Mouse (Mus musculus): ENCODE measurements around the gene Pecam1. TPM values are rescaled to one million over a fixed set of nuclear protein-coding genes. Genes with fewer than 3 reads are reported as not detected.
A peak's percentile ranks its signal among the peaks of the same experiment; 100 is the strongest.
"Not testable (repeated sequence)": the region's sequence is repeated elsewhere in the genome, so short reads cannot be mapped to it uniquely, and the experiment has no call there.

Pecam1 gene
- polyA plus RNA-seq, 1 experiment from 2014 or later: 52.0 TPM

DNA sequence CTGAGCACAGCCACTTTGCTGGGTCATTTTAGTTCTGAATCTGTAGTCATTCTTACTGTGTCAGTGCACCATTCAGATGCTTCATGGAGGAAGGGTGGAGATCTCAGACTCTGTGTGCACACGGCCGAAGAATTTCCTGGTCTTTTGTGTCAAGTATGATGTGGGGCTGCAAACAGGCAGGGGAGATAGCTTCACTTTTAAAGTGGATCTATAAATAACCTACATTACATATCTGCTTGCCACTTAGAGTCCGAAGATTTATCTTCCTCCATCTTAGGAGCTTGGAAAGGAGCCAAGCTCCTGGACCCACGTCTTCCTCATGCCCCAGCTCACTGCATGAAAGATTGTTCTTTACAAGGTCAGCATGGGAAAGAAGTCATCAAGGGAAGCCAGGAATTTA lies 19.7 kb downstream of the Pecam1 start:
- no peaks in the 10 kb centered on the region for H3K27me3 ChIP-seq (ENCODE audit: control insufficient read depth, insufficient read depth, low read length)
- peaks cover 18% of the 10 kb centered on the region for H3K4me1 ChIP-seq (ENCODE audit: control insufficient read depth, insufficient read depth, low read length)
- H3K27ac ChIP-seq (ENCODE audit: low read depth, low read length): peak overlapping the region; percentile 88
- peak overlapping the region; percentile 14; the same call in 1 of the 2 replicates for H3K4me2 ChIP-seq
- H3K9me3 ChIP-seq (replicated peaks; ENCODE audit: control insufficient read depth, low read length): peaks cover 4% of the 10 kb centered on the region; the same call in 1 of the 2 replicates
- ATAC-seq (replicated peaks; ENCODE audit: insufficient number of reproducible peaks, low FRiP score, low TSS enrichment): peak; percentile 59; the same call in 1 of the 2 replicates
- 0 out of 2 replicates have a peak overlapping the region, but pooled peaks have one; percentile 34 for H3K9ac ChIP-seq (ENCODE audit: low read depth, low read length)
- WGBS (ENCODE audit: insufficient replicate concordance): 20% methylated on average over 4 of the region's 4 CpGs
- H3K36me3 ChIP-seq (ENCODE audit: control insufficient read depth, insufficient read depth, low read length): no peaks in the 10 kb centered on the region
- H3K4me3 ChIP-seq (ENCODE audit: low read depth, low read length): no peak overlapping the region

GRCm38 (mm10) chr11:106729656-106730055 lies 20.8 kb downstream of the Pecam1 start:
- Histone ChIP-seq H3K9me3 (replicated peaks; ENCODE audit: control insufficient read depth, low read length) (peaks cover 4% of the 10 kb centered on the region; the same call in 1 of the 2 replicates), H3K4me3 (ENCODE audit: low read depth, low read length) (no peak overlapping the region), H3K4me1 (ENCODE audit: control insufficient read depth, insufficient read depth, low read length) (peaks cover 18% of the 10 kb centered on the region), H3K27ac (ENCODE audit: low read depth, low read length) (no peak overlapping the region), H3K36me3 (ENCODE audit: control insufficient read depth, insufficient read depth, low read length) (no peaks in the 10 kb centered on the region), H3K9ac (ENCODE audit: low read depth, low read length) (no peak overlapping the region), H3K27me3 (ENCODE audit: control insufficient read depth, insufficient read depth, low read length) (no peaks in the 10 kb centered on the region), H3K4me2 (no peak overlapping the region)
- no peak for ATAC-seq (replicated peaks; ENCODE audit: insufficient number of reproducible peaks, low FRiP score, low TSS enrichment)
- WGBS (ENCODE audit: insufficient replicate concordance): 96% methylated on average over 1 of the region's 1 CpGs

GRCm38 (mm10) chr11:106728402-106729366 lies 21.7 kb downstream of the Pecam1 start:
- no peaks in the 10 kb centered on the region for H3K36me3 ChIP-seq (ENCODE audit: control insufficient read depth, insufficient read depth, low read length)
- peaks cover 18% of the 10 kb centered on the region for H3K4me1 ChIP-seq (ENCODE audit: control insufficient read depth, insufficient read depth, low read length)
- 0 out of 2 replicates have a peak overlapping the region, but pooled peaks have one; percentile 18 for H3K27ac ChIP-seq (ENCODE audit: low read depth, low read length)
- no peak overlapping the region for H3K4me2 ChIP-seq
- peaks cover 4% of the 10 kb centered on the region; the same call in 1 of the 2 replicates for H3K9me3 ChIP-seq (replicated peaks; ENCODE audit: control insufficient read depth, low read length)
- H3K4me3 ChIP-seq (ENCODE audit: low read depth, low read length): no peak overlapping the region
- H3K27me3 ChIP-seq (ENCODE audit: control insufficient read depth, insufficient read depth, low read length): no peaks in the 10 kb centered on the region
- WGBS (ENCODE audit: insufficient replicate concordance): 54% methylated on average over 10 of the region's 10 CpGs
- no peak for ATAC-seq (replicated peaks; ENCODE audit: insufficient number of reproducible peaks, low FRiP score, low TSS enrichment)
- no peak overlapping the region for H3K9ac ChIP-seq (ENCODE audit: low read depth, low read length)

DNA sequence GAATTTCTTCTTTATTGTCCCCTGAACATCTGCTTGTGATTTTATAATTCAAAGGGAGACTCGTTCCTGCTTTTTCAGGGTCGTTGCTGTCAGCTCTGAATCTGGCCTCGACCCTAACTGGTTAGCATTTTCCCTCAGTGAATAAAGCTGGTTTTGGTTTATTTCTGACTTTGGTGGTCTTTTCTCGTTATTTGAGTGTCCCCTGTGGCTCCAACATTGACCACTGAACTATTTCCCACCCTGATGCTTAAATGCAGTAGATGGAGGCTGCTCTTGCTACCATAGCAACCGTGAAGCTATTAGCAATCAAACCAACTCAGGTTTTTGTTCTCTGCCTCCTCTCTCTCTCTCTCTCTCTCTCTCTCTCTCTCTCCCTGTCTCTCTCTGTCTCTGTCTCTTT lies 22.5 kb downstream of the Pecam1 start:
- peaks cover 22% of the 10 kb centered on the region for H3K4me1 ChIP-seq (ENCODE audit: control insufficient read depth, insufficient read depth, low read length)
- WGBS (ENCODE audit: insufficient replicate concordance): 69% methylated on average over 5 of the region's 5 CpGs
- H3K9ac ChIP-seq (ENCODE audit: low read depth, low read length): no peak overlapping the region
- H3K27ac ChIP-seq (ENCODE audit: low read depth, low read length): no peak overlapping the region
- no peaks in the 10 kb centered on the region for H3K36me3 ChIP-seq (ENCODE audit: control insufficient read depth, insufficient read depth, low read length)
- ATAC-seq (replicated peaks; ENCODE audit: insufficient number of reproducible peaks, low FRiP score, low TSS enrichment): no peak
- no peak overlapping the region for H3K4me2 ChIP-seq
- H3K4me3 ChIP-seq (ENCODE audit: low read depth, low read length): no peak overlapping the region
- no peaks in the 10 kb centered on the region for H3K27me3 ChIP-seq (ENCODE audit: control insufficient read depth, insufficient read depth, low read length)
- peaks cover 4% of the 10 kb centered on the region; the same call in 1 of the 2 replicates for H3K9me3 ChIP-seq (replicated peaks; ENCODE audit: control insufficient read depth, low read length)

GRCm38 (mm10) chr11:106724916-106725235 lies 25.6 kb downstream of the Pecam1 start:
- not testable (repeated sequence) for H3K36me3 ChIP-seq (ENCODE audit: control insufficient read depth, insufficient read depth, low read length); H3K9ac ChIP-seq (ENCODE audit: low read depth, low read length); ATAC-seq (replicated peaks; ENCODE audit: insufficient number of reproducible peaks, low FRiP score, low TSS enrichment); H3K4me3 ChIP-seq (ENCODE audit: low read depth, low read length); H3K4me2 ChIP-seq; H3K9me3 ChIP-seq (replicated peaks; ENCODE audit: control insufficient read depth, low read length); H3K27ac ChIP-seq (ENCODE audit: low read depth, low read length); H3K27me3 ChIP-seq (ENCODE audit: control insufficient read depth, insufficient read depth, low read length)
- WGBS (ENCODE audit: insufficient replicate concordance): 86% methylated on average over 9 of the region's 9 CpGs
- H3K4me1 ChIP-seq (ENCODE audit: control insufficient read depth, insufficient read depth, low read length): peaks cover 19% of the 10 kb centered on the region

GRCm38 (mm10) chr11:106724176-106724915 lies 26.1 kb downstream of the Pecam1 start:
- WGBS (ENCODE audit: insufficient replicate concordance): 82% methylated on average over 10 of the region's 10 CpGs
- no peak for ATAC-seq (replicated peaks; ENCODE audit: insufficient number of reproducible peaks, low FRiP score, low TSS enrichment)

DNA sequence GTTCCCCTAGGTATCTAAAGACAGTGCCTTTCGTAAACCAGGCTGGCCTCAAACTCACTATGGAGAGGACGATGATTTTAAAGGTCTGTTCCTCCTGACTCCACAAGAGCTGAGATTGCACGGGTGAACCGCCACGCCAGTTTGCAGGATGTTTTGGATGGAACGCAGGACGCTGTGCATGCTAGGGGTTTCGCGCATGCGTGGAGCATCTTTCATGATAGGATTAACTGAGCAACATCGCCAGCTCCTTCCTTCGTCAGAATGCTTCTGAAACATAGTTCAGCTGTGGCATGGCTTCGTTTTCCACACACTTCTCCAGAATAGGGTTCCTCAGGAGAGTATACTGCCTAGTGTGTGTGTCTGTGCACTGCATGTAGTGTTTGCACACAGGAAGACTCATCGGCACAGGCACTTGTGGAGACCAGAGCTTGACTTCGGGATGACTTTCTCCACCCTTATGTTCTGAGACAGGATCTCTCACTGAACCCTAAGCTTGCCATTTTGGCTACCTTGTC lies 26.8 kb downstream of the Pecam1 start:
- WGBS (ENCODE audit: insufficient replicate concordance): 72% methylated on average over 15 of the region's 15 CpGs
- Histone ChIP-seq H3K9ac (ENCODE audit: low read depth, low read length) (no peak overlapping the region), H3K27me3 (ENCODE audit: control insufficient read depth, insufficient read depth, low read length) (no peaks in the 10 kb centered on the region), H3K36me3 (ENCODE audit: control insufficient read depth, insufficient read depth, low read length) (no peaks in the 10 kb centered on the region), H3K4me3 (ENCODE audit: low read depth, low read length) (no peak overlapping the region), H3K4me1 (ENCODE audit: control insufficient read depth, insufficient read depth, low read length) (peaks cover 13% of the 10 kb centered on the region), H3K9me3 (replicated peaks; ENCODE audit: control insufficient read depth, low read length) (no peaks in the 10 kb centered on the region), H3K27ac (ENCODE audit: low read depth, low read length) (0 out of 2 replicates have a peak overlapping the region, but pooled peaks have one; percentile 46), H3K4me2 (peak overlapping the region; percentile 32; the same call in 1 of the 2 replicates)
- no peak for ATAC-seq (replicated peaks; ENCODE audit: insufficient number of reproducible peaks, low FRiP score, low TSS enrichment)

More at GRCm38 (mm10) chr11:106724176-106724915, 26.1 kb downstream of the Pecam1 start:
- H3K4me1 ChIP-seq (ENCODE audit: control insufficient read depth, insufficient read depth, low read length): peaks cover 16% of the 10 kb centered on the region
- no peak overlapping the region for H3K27ac ChIP-seq (ENCODE audit: low read depth, low read length)
- H3K27me3 ChIP-seq (ENCODE audit: control insufficient read depth, insufficient read depth, low read length): no peaks in the 10 kb centered on the region
- H3K36me3 ChIP-seq (ENCODE audit: control insufficient read depth, insufficient read depth, low read length): no peaks in the 10 kb centered on the region
- H3K9ac ChIP-seq (ENCODE audit: low read depth, low read length): no peak overlapping the region
- H3K4me2 ChIP-seq: no peak overlapping the region
- no peaks in the 10 kb centered on the region for H3K9me3 ChIP-seq (replicated peaks; ENCODE audit: control insufficient read depth, low read length)
- H3K4me3 ChIP-seq (ENCODE audit: low read depth, low read length): no peak overlapping the region

DNA sequence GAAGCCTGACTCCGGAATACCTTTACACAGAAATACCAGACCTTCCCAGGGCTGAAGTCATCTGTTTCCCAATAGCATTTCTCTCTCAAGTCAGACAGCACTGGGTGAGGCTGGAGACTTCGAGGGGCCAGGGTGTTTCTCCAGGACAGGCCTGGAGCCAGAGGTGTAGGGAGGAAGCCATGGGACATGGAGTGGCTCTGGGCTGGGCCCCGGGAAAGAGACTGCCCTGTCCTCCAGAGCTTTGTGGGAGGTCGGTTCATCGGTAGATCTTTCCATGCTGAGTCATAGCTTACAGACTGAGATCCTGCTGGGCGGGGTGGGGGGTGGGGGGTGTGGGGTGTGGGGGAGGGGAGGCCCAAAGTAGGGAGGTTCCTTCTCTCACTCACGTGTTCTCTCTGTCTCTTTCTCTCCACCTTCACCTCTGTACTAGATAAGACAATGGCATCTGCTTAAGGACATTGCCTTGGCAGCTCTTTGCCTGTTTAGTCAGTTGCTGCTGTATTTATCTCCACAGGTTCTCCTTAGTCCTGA lies 27.5 kb downstream of the Pecam1 start:
- Histone ChIP-seq H3K27ac (ENCODE audit: low read depth, low read length) (peak overlapping the region; percentile 46; the same call in 1 of the 2 replicates), H3K4me2 (peak overlapping the region; percentile 32), H3K4me3 (ENCODE audit: low read depth, low read length) (no peak overlapping the region), H3K9me3 (replicated peaks; ENCODE audit: control insufficient read depth, low read length) (no peaks in the 10 kb centered on the region), H3K9ac (ENCODE audit: low read depth, low read length) (0 out of 2 replicates have a peak overlapping the region, but pooled peaks have one; percentile 22), H3K27me3 (ENCODE audit: control insufficient read depth, insufficient read depth, low read length) (no peaks in the 10 kb centered on the region), H3K4me1 (ENCODE audit: control insufficient read depth, insufficient read depth, low read length) (peaks cover 10% of the 10 kb centered on the region), H3K36me3 (ENCODE audit: control insufficient read depth, insufficient read depth, low read length) (no peaks in the 10 kb centered on the region)
- 7% methylated on average over 7 of the region's 7 CpGs for WGBS (ENCODE audit: insufficient replicate concordance)
- peak; percentile 89 for ATAC-seq (replicated peaks; ENCODE audit: insufficient number of reproducible peaks, low FRiP score, low TSS enrichment)
